Mouse (Mus musculus) heart, postnatal 4 days (tissue): ENCODE measurements at regions not wholly inside any gene's neighbourhood (a gene's known extent, or its start where the extent isn't known, plus 50 kb on each side); places are given as distances from the start of the nearest gene placed in this dataset.

Source experiments
- DNase-seq: peaks from one replicate; pipeline ENCODE4 v3.0.0; 2021

DNA sequence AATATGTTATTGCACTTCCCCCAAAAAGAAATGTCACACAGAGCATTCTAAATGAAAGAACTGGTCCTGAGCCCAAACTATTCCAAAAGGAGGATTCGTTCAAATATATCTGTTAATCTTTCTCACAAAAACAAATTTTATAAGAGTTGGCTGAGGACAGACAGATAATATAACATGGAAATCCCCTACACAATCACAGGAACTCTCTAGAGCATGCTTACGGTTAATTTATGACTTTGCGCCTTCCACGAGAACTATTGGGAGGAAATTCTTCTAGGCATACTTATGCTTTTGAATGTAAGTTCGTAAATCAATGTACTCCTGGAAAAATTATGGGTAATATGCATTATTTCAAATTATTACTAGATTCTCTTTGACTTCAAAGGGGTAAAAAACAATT, 144.1 kb upstream of the Gimd1 start:
- no peak for DNase-seq

DNA sequence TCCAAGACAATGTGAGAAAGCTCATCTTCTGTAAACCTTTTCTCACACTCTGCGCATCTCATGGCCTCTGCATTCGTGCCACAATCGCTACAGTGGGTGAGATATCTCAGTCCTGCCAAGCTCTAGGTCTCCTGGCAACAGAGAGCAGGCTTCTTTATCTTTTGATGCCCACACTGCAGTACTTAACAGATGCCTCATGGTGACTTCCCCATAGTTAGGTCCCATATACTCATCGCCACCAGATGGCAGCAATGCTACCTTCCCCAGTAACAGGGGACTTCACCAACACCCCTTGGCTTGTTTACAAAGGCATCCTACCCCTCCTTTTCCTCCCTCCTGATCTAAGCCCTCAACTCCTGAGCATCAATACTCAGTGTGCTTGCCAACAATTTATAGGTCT, 123.5 kb upstream of the Gimd1 start:
- peak; percentile 57 for DNase-seq

DNA sequence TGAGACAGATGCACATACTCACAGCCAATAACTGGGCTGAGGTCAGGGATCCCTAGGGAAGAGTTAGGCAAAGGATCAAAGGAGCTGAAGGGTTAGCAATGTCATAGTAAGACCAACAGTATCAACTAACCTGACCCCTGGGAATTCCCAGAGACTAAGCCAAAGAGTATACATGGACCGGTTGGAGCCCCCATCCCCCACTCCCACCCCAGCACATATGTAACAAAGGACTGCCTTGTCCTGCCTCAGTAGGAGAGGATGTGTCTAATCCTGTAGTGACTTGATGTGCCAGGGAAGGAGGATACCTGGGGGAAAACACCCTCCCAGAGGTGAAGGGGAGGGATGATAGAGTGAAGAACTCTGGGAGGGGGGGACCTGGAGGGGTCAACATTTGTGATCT, 119.4 kb upstream of the Gimd1 start:
- no peak for DNase-seq

- no peak for DNase-seq
Measured at GRCm38 (mm10) chr3:132512526-132513102, 117.0 kb upstream of the Gimd1 start.

- DNase-seq = no peak
Measured at GRCm38 (mm10) chr3:132533323-132533904, 96.2 kb upstream of the Gimd1 start.

- DNase-seq = no peak
Measured at GRCm38 (mm10) chr3:132539780-132540658, 89.6 kb upstream of the Gimd1 start.

DNA sequence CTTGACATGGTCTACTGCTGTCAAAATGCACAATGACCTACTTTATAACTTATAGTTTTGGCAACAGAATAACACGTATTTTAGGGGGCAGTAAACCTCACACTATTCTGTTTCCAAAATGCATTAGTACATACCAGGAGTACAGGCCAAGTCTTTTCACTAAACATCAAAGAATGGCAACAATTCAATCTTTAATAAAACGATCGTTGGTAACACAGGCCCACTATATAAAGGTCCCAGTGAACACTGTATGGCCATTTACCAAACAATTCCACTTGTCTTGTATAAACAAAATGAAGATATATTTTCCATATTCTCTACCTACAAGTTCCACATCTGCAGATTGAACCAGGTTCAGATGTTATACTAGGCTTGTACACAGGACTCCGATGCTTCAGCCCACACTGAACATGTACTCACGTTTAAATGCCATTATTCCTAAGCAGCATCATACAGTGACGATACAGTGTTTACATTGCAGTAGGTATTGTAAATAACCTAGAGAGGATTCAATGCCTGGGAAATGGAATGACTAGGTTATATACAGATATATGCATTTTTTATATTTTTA, 78.3 kb upstream of the Gimd1 start:
- DNase-seq = no peak

DNA sequence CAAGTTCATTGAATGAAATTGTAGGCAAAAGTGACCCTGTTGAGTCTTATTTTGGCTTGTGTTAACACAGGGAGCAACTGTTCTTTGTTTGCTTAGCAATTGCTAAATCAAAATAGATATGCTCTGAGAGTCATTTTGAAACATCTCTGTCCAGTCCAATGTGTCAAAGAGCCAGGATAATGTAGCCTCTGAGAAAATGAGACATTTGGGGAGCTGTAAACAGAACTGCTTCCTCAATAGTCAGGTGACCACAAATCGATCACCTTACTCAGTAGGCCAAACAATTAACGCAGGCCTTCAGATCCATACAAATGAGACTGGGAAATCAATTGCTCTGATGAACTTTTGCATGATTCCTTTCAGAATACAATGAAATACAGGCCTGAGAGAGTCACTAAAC, 63.9 kb upstream of the Gimd1 start:
- no peak for DNase-seq

GRCm38 (mm10) chr3:132566301-132566700, 63.3 kb upstream of the Gimd1 start:
- DNase-seq = no peak
